Mouse (Mus musculus) liver, embryonic 18 days (tissue): Measurements from ENCODE around the gene Sap25. TPM values are rescaled to one million over a fixed set of nuclear protein-coding genes. Genes with fewer than 3 reads are reported as not detected.

Source experiments
- polyA plus RNA-seq: library from polyadenylated mRNA; depleted of rRNA; stranded (reverse); fragments of >200 nt; gene quantifications from 2 replicates; pipeline ENCODE4 v1.2.3, GENCODE M21; 2012; rRNA removed

The Sap25 gene
- 17.2 and 17.3 TPM in 2 replicates for polyA plus RNA-seq

GRCm38 (mm10) chr5:137641054-137641453, at the start of gene Sap25:
TSS of gene Sap25 (plus strand) at chr5:137641334.

GRCm38 (mm10) chr5:137600619-137601364, 40.3 kb upstream of the Sap25 start, which contains the start of gene Mospd3:
TSS of gene Mospd3 (minus strand) at chr5:137601058.

GRCm38 (mm10) chr5:137613550-137613949, 27.6 kb upstream of the Sap25 start, which contains the start of gene Pcolce:
TSS of gene Pcolce (minus strand) at chr5:137613784.

GRCm38 (mm10) chr5:137628498-137629305, 12.4 kb upstream of the Sap25 start, which contains the start of the genes Fbxo24, Lrch4 and Gm20605:
TSS of gene Fbxo24 (minus strand) at chr5:137629002.
TSS of gene Lrch4 (plus strand) at chr5:137629121.
TSS of gene Gm20605 (plus strand) at chr5:137629175.

GRCm38 (mm10) chr5:137645652-137646091, 4.5 kb downstream of the Sap25 start, which contains the start of gene Irs3:
TSS of gene Irs3 (minus strand) at chr5:137645714.

GRCm38 (mm10) chr5:137684294-137685123, 43.4 kb downstream of the Sap25 start, which contains the start of gene Agfg2:
TSS of gene Agfg2 (minus strand) at chr5:137684726.

Other genes starting within 250 kb of the Sap25 start
- 0.07 and 0.09 TPM in 2 replicates for gene Zan, start 164.3 kb upstream of the Sap25 start, polyA plus RNA-seq
- 16.7 and 18.2 TPM in 2 replicates for gene Pop7, start 138.8 kb upstream of the Sap25 start, polyA plus RNA-seq
- 5.3 and 7.3 TPM in 2 replicates for gene Gigyf1, start 122.8 kb upstream of the Sap25 start, polyA plus RNA-seq
- gene Epo, start 108.1 kb upstream of the Sap25 start, polyA plus RNA-seq = 0.21 and 0.31 TPM in 2 replicates
- gene Gnb2, start 107.8 kb upstream of the Sap25 start, polyA plus RNA-seq = 221 and 236 TPM in 2 replicates
- 0.03 TPM in 1 of 2 replicates, not detected in the other for gene Actl6b, start 87.8 kb upstream of the Sap25 start, polyA plus RNA-seq
- 93.7 and 104 TPM in 2 replicates for gene Tfr2, start 71.5 kb upstream of the Sap25 start, polyA plus RNA-seq
- 21.8 and 24.5 TPM in 2 replicates for gene Mospd3, start 40.3 kb upstream of the Sap25 start, polyA plus RNA-seq
- gene Pcolce, start 27.6 kb upstream of the Sap25 start, polyA plus RNA-seq = 15.0 and 17.2 TPM in 2 replicates
- gene Fbxo24, start 12.3 kb upstream of the Sap25 start, polyA plus RNA-seq = 0.06 and 0.07 TPM in 2 replicates
- gene Lrch4, start 12.2 kb upstream of the Sap25 start, polyA plus RNA-seq = 14.4 and 18.0 TPM in 2 replicates
- 4.7 and 6.0 TPM in 2 replicates for gene Gm20605, start 12.2 kb upstream of the Sap25 start, polyA plus RNA-seq
- gene Irs3, start 4.4 kb downstream of the Sap25 start, polyA plus RNA-seq = 0.05 and 0.07 TPM in 2 replicates
- gene Agfg2, start 43.4 kb downstream of the Sap25 start, polyA plus RNA-seq = 19.2 and 20.4 TPM in 2 replicates
- gene Nyap1, start 100.3 kb downstream of the Sap25 start, polyA plus RNA-seq = 1.2 and 1.6 TPM in 2 replicates
- gene Tsc22d4, start 104.4 kb downstream of the Sap25 start, polyA plus RNA-seq = 25.1 and 29.8 TPM in 2 replicates
- gene Ppp1r35, start 137.5 kb downstream of the Sap25 start, polyA plus RNA-seq = 17.8 and 17.9 TPM in 2 replicates
- 11.2 and 11.4 TPM in 2 replicates for gene Mepce, start 146.3 kb downstream of the Sap25 start, polyA plus RNA-seq
- gene Zcwpw1, start 146.5 kb downstream of the Sap25 start, polyA plus RNA-seq = 2.7 and 3.0 TPM in 2 replicates
- gene Pilra, start 194.9 kb downstream of the Sap25 start, polyA plus RNA-seq = 8.3 and 9.1 TPM in 2 replicates
- 10.7 and 12.0 TPM in 2 replicates for gene Pilrb1, start 216.8 kb downstream of the Sap25 start, polyA plus RNA-seq
- gene Pilrb2, start 230.5 kb downstream of the Sap25 start, polyA plus RNA-seq = 13.2 and 13.6 TPM in 2 replicates